Mouse (Mus musculus) left cerebral cortex, postnatal 36 days (tissue): ENCODE measurements around the gene G6pc3. TPM values are rescaled to one million over a fixed set of nuclear protein-coding genes. Genes with fewer than 3 reads are reported as not detected.
A peak's percentile ranks its signal among the peaks of the same experiment; 100 is the strongest.

Experiments
- DNase-seq, 2 experiments: peaks; one replicate each; pipeline ENCODE4 v3.0.0; 2021 to 2022; ENCODE audit warnings: low spot score in 2 of 2, mixed read lengths in 1 of 2
- intact Hi-C: fragments of 180-260 bp; cut with DNase I; formaldehyde crosslinking; loops from one replicate; pipeline ENCODE4 v1.15.1; 2025
- total RNA-seq, 2 experiments: library from RNA; stranded (reverse); gene quantifications; 2 replicates each; pipeline ENCODE4 v1.2.3; 2021

G6pc3 gene
- total RNA-seq, 2 experiments from 2014 or later: 56.1 to 67.2 TPM

DNA sequence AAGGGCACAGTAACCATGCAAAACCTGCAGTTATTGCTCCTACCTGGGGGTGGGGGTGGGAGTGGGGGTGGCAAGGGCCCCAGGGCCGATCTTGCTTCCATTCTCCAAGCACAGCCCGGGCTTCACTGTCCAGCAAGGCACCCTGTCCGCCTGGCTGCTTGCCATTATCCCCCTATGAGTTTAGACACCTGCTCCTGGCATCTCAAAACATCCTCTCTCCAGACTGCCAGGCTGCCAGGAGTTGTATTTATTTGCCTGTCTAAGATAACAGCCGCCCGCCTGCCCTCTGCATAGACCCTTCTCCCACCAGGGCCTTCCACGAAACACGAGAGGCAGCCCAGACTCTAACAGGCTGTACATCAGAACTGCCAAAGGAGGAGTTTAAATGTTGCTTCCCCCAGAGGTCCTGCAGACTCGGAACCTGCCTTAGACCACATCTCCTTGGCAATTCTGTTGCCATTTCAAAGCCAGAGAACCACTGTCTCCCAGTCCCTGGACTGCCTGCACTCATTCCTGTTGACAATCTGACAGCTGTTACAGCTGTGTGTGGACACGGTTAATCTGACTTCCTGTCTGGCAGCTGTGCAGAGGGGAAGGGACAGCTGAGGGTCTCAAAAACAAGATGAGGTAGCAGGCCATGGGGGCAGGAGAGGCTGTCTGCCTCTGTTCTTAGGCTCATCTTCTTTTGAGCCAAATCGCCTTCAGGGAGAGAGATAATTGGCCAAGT is 25.2 kb downstream of the G6pc3 start:
- intact Hi-C loops: no loop called here
- DNase-seq: no peak

DNA sequence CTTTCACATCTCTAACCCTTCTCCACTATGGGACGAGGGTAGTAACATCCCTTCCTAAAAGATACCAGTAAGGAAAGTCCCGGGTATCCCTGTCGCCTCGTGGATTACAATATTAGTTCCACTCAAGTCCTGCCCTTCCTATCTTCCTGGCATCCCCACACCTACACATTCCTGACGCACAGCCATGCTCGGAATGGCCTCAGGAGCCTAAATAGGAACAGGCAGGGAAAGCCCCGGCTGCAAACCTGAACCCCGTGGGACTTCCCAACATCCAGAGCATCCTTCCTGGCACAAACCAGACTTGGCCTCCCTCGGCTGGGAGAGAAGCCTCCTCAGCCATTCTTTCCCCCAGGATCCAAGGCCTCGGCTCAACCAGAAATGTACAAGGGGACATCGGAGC is 26.1 kb downstream of the G6pc3 start:
- intact Hi-C loops: no loop called here
- no peak for DNase-seq

DNA sequence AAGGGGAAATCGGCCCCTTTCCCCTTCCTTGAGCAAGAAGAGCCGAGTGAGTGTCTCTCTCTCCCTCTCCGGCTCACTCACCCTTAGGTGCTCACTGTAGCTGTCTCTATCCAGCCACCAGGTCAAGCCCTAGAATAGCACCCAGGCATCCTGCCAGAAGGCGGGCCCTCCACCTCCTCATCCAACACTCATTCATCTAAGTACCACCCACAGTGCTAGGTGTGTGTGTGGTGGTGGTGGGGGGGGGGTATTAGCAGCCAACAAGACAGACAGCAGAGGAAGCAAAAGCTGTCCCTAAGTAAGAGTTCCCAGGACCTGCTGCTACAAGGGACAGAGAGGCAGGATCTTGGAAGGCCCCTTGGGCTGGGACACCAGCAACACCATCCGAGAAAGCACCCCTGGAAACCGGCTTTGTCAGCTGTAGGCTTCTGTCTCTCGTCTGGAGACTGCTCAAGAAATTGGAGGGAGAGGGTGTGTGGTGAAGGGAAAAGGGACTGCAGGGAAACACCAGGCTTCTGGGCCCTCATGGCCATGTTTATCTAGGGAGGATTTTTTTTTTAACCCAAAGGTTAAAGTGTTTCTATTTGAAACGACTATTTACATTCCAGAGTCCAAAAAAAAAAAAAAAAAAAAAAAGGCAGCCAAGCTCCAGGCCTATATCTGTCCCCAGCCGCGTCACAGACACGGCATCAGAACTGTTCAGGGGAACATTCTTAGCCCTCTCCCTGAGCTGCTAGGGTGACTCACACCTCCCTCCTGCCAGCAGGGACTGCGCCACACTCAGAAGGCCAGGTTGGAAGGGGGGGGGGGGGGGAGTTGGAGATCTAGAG is 26.9 kb downstream of the G6pc3 start:
- DNase-seq: peak in 1 of 2 experiments; percentile 65
- intact Hi-C loops: loop anchor here (2.0 kb wide), 1 partner anchor 15 kb away; the partner anchor contains the start of gene Hdac5

DNA sequence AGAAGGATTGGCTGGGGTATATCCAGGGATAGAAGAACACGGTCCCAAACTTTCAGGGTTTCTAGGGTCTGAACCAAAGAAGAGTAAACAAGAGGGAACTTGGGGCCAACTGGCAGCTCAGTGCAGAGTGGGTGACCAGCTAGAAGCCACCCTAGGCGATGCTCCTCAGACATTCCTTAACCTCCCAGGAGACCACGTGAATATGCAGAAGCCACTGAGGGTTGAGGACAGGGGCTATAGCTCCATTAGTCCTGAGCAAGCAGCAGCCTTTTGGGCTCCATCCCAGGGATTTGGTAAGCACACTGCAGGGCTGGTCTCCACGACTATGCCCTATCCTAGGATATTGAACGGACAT is 27.4 kb downstream of the G6pc3 start:
- intact Hi-C loops: loop anchor here (2.0 kb wide), 1 partner anchor 14 kb away; the partner anchor contains the start of gene Hdac5
- DNase-seq: no peak

DNA sequence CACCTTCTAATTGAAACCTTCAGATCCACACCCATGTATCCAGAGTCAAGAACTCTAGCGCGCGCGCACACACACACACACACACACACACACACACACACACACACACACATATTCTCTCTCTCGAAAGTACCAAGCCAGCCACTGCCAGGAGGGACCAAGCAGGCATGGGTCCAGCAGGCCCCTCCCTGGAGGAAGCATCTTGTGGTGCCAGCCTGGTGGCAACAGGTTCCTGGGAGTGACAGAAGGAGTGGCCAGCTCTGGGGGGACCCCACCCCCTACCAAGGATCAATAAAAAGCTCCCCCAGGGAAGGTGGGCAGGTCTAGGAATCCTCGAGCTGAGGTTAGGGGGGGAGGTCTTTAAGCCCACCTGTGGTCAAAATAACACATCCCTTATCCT is 28.0 kb downstream of the G6pc3 start:
- intact Hi-C loops: loop anchor here (2.0 kb wide), 1 partner anchor 13 kb away; the partner anchor contains the start of gene Hdac5

DNA sequence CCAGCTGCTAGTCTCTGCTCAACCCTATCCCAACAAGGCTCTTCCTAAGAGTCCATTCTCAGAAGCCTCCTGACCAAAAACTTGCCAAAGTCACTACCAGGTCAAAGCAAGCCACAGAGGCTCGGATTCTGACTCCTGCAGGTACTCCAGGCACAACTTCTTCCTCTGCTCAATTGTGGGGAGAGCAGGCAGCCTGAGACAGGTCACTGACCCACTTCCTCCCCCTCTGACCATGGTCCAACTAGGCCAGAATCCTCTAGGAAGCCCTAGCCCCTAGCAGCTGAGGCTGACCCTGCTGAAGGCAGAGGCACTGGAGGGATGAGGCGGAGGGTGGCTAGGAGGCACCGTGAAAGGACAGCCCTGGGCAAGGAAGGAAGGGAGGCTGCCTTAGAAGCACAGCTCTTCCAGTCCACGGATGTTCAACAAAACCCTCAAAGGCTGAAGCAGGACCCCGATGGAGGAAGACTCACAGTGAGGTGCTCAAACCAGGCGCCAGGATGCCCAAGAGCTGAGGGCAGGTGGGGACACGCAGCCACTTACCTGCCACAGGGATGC is 28.5 kb downstream of the G6pc3 start:
- intact Hi-C loops: loop anchor here (2.0 kb wide), 1 partner anchor 13 kb away; the partner anchor contains the start of gene Hdac5
- DNase-seq: no peak

More for the DNA sequence above, 28.0 kb downstream of the G6pc3 start:
- DNase-seq: no peak

DNA sequence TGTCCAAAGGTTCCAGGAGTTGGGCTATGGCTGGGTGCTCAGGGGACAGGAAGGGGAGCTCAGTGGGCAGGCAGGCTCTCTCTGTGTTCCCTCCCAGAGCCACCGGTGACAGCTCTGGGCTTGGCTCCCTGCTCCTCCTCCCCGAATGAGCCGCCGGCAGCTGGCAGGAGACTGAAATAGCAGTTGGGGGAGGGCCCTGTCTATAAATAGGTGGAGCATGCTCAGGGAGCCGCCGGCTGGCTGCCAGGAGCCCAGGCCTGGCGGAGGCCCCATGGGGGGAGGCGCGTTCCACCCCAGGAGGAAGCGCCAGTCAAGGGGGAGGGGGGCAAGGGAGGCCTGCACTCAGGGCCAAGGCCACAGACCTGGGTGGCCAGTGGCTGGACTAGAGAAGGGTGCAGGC is 29.4 kb downstream of the G6pc3 start:
- intact Hi-C loops: no loop called here
- DNase-seq: peak; percentile 95 to 96

DNA sequence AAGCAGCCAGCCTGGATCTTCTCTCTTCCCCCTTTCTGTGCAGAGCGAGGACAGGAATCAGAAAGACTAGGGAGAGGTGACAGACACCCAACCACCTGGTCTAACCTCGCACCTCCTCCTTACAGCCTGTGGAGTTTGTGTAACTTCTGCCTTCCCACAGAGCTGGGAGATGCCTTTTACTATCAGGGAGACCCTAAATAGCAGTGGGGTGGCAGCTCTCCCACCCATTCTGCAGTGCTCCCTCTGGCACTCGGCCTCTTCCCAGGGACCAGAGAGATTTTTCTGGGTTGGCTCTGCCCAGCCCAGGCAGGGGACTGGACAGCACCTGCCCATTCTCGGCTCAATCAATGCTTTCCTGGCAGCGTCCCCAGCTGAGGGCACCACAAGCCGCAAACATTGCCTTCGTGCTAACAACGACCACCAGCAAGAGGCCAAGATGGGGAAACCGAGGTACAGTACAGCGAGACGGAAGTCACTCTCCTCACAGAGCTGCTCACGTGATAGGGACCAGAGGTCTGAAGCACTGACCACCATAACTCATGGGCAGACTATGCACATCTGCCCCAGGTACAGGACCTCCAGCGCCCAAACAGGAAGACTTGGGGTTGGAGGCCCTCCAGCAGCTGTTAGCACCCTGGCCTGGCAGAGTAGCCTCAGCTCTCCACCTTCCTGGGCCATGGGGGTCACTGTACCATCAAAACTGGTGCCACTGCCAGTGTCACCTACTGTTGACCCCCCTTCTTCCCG is 30.0 kb downstream of the G6pc3 start:
- intact Hi-C loops: no loop called here
- no peak for DNase-seq

DNA sequence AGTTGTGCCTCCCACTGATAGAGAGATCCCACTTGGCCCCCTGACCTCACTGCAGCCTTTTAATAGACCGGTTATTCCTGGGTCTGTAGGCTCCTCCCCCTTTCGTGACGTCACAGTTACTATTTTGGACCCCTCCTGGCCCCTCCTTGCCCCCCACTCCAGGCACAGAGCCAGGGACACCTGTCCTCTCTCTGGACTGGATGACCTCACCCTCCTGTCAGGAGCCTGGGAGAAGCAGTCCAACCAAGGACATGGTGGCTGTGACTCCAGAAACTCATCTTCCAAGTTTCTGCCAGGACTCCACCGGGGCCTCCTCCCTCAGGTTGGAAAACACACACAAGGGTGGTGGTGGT is 30.6 kb downstream of the G6pc3 start:
- no peak for DNase-seq
- intact Hi-C loops: no loop called here

DNA sequence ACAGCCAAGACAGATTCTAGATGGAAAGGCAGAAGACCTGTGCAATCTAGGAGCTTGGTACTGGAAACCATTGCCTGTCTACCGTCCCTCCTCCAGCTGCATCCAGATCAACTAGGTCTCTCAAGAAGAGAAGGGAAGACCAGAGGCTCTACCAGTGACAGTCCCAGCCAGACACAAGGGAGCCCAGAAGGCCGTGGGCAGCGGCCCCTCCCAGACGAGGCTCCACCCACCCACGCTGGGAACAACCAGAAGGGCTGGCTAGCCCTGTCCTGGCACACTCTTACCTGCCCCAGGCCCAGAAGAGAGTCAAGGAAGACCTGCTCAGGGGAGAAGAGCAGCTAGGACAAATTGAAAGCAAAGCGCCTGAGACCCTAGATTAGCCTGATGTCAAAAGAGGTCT is 31.0 kb downstream of the G6pc3 start:
- intact Hi-C loops: no loop called here
- DNase-seq: no peak

DNA sequence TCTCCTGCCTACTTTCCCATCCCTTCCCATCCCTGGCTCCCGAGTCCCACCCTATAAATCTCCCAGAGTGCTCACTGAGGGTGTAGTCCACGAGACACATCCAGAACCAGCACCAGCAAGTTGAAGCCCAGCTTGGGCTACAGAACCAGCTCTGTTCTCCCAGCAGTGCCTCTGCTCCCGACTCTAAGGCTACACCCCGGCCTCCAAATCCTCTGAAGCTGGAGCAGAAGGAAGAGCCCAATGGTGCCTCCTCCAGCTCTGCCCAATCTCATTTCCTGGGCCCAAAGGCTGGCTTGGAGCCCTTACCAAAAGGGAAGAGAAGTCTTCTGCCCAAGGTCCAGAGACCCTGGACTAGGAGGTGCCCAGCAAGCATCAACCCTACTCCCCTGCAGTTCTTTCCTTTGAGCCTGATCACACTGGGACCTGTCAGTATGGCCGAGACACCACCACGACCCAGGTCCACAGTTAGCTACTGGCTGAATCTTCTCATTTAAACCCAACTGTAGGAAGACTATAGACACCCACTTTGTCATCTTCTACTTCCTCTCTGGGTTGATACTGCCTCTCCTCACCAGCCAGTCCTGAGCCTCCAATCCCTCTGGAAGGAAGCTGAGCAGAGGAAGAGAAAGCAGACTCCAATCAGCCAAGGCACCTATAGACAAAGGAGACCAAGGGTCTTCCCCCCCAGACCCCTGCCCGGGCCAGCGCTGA is 32.0 kb downstream of the G6pc3 start:
- DNase-seq: no peak
- intact Hi-C loops: no loop called here

DNA sequence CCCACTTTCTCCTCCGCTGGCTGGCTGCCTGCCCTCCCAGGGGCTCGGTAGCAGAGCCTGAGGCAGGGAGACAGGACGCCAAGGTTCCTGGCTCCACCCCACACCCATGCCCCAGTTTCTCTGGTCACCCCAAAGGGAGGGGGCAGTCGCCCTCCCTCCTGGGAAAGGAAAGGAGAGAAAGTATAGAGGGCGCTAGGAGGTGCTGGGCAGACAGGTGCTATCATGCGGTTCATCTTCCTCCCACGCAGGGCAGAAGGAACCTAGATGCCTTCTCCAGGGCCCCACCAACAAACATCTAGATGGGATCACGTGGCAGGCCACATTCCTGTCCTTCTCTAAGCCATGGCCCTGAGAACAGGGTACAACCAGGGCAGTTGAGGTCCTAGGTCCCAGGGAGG is 32.5 kb downstream of the G6pc3 start:
- intact Hi-C loops: no loop called here
- no peak for DNase-seq

DNA sequence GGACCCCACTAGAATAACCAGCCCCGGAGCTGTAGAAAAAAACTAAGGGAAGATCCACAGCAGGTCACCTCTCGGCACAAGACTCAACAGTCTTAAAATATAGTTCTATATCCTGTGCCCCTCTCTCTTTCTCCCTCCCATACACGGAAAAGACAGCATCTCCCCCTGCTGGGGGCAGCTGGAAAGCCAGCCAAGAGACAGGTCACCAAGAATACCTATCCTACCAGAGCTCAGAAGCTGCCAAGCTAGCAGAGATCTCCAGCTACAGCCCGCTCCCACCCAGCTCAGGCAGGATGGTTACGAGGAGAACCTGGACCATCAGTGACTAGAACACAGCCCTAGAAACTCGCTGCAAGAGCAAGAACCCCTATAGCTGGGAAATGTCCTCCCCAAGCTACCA is 33.7 kb downstream of the G6pc3 start:
- DNase-seq: no peak
- intact Hi-C loops: no loop called here

DNA sequence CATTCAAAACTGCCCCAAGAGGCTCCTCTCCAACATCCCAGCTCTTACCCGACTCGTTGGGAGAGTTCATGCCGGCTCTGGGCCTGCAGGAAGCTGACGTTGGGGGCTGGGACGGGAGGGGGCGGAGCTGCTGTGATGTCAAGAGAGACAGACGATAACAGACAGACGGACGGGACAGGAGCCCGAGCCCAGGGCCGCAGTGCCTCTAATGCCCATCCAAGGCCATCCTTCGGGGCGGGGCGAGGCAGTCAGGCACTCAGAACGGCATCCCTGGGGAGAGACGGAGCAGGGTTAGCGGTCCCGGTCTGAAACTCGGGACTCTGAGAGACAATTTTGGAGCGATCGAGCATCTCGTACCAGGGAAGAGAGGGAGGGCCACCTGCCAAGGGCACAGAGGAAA is 35.3 kb downstream of the G6pc3 start:
- DNase-seq: no peak
- intact Hi-C loops: loop anchor here (5.0 kb wide), 1 partner anchor 37 kb away; the partner anchor contains the start of genes G6pc3 and Lsm12

DNA sequence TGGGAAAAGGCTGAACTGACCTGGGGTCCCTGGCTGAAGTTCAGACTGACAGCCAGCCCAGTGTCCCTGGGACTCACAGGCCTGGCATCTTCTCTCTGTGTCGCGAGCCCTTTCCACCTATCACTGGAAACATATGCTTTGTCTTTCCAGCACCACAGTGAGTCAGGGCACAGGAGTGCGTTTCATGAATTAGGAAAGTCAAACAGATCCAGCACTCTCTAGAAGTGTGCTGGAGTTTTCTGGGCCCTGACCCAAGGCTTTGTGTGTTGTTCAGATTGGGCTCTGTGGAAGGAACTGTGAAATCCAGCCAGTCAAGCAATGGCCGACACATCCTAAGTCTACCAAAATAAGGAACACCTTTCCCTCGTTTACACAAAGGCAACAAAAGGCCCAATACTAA is 35.8 kb downstream of the G6pc3 start:
- no peak for DNase-seq
- intact Hi-C loops: loop anchor here (5.0 kb wide), 1 partner anchor 38 kb away; the partner anchor contains the start of genes G6pc3 and Lsm12

DNA sequence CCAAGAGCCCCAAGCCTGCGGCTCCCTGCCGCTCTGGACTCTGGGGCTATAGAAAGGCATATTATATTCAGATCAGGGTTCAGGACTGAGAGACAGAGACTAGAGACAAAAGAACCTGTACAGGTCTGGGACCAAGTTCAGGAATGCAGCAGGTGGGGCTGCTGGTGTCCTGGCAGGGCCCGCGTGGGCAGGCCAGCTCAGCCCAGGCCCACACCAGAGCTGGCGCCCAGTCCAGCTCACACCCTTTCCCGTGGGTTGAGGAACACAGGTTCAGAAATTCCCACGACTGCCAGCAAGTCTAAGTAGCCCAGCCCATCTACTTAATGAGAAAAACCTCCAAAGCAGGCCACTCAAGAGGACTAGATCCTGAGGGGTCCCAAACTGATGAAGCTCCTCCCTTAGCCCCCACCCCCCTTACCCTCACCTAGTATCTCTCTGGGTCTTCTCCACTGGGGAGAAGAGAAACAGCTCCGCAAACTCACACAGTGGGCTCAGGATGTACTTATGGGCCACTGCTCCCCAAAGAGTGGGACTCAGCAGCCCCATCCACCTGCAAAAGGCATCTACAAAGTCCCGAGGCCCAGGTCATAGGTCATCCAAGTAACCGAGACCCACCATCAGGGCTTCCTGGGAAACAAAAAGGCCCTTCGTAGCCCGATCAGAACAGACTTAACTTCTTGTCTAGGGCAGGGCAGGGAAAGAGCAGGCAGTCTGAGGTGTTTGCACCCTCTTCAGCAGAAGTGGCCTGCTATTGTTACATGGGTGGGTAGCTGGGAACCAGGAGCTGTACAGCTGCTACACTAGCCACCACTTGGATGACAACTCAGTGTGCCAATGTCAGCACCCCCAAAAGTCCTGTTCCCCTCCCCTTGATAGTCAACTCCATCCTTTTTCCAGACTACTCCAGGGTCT is 36.9 kb downstream of the G6pc3 start:
- no peak for DNase-seq
- intact Hi-C loops: loop anchor here (5.0 kb wide), 1 partner anchor 39 kb away; the partner anchor contains the start of genes G6pc3 and Lsm12

DNA sequence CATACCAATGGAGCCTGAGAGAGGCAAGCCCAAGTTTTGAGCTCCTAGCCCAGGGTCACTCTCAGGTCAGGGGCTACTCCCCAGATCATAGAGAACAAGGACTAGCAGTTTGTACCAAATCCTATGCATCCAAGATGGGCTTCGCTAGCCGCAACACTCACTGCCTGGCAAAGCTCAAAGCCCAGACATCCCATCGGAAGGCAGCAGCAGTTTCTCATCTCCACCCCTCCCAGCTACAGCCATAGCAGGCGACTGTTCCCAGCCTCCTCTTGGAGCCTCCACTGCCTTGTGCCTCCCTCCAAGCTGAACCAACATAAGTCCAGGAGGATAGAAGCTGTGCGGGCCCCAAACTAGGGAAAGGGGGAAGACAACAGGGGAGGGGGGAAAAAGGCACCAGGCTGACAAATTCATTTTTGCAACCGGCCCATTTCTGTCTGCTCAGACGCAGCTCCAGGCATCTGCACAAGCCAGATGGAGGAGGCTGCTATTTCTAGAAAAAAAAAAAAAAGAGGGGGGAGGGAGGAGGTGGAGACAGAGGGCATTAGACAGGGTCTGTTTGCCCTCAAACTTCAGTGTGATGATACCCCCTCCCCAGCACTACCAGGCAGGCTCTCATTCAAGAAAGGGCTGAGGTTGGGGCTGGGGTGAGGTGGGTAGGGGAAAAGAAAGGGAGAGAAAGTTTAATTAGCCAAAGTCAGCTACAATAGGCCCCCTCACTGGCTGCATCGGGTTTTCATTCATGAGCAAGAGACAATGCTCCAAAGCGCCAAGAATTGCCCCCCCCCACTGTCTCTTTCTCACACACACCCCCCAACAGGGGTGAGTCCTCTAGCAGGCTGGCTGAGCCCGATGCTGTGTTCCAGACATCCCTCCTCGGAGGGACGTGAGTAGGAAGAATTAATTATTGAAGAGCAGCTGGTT is 38.1 kb downstream of the G6pc3 start:
- DNase-seq: no peak
- intact Hi-C loops: loop anchor here (5.0 kb wide), 1 partner anchor 40 kb away; the partner anchor contains the start of genes G6pc3 and Lsm12
